Mouse (Mus musculus) CH12.LX (cell line): Measurements from ENCODE around the gene Epha6.

Experiments
- CHD1 ChIP-seq: IDR thresholded peaks from 2 replicates; pipeline ENCODE4 v1.6.1; 2012; ENCODE audit warnings: low read depth, low read length, improper control_type of control experiment, inconsistent platforms
- CTCF ChIP-seq, 2 experiments: IDR thresholded peaks in 1 of 2; conservative IDR thresholded peaks in 1 of 2; 2 replicates each; pipeline ENCODE4 v1.5.1; 2011 to 2012; ENCODE audit warnings: low read depth in 2 of 2, low read length in 2 of 2, improper control_type of control experiment in 1 of 2, inconsistent platforms in 1 of 2, mild to moderate bottlenecking in 1 of 2, moderate library complexity in 1 of 2
- E2F4 ChIP-seq: IDR thresholded peaks from 2 replicates; pipeline ENCODE4 v1.6.1; 2011; ENCODE audit warnings: low read depth, low read length, improper control_type of control experiment; ENCODE audit not compliant: insufficient replicate concordance
- EP300 ChIP-seq: IDR thresholded peaks from 2 replicates; pipeline ENCODE4 v1.6.1; 2011; ENCODE audit warnings: low read length, improper control_type of control experiment
- GABPA ChIP-seq: IDR thresholded peaks from 2 replicates; pipeline ENCODE4 v1.6.1; 2012; ENCODE audit warnings: low read depth, low read length, improper control_type of control experiment, inconsistent platforms; ENCODE audit not compliant: insufficient replicate concordance
- JUN ChIP-seq: IDR thresholded peaks from 2 replicates; pipeline ENCODE4 v1.6.1; 2011; ENCODE audit warnings: low read depth, mild to moderate bottlenecking, low read length, improper control_type of control experiment, moderate library complexity; ENCODE audit not compliant: insufficient read depth
- POLR2A ChIP-seq: IDR thresholded peaks from 2 replicates; pipeline ENCODE4 v1.6.1; 2011; ENCODE audit warnings: low read depth, mild to moderate bottlenecking, improper control_type of control experiment, low read length
- SIN3A ChIP-seq: IDR thresholded peaks from 2 replicates; pipeline ENCODE4 v1.6.1; 2012; ENCODE audit warnings: low read length, improper control_type of control experiment, inconsistent platforms
- UBTF ChIP-seq: IDR thresholded peaks from 2 replicates; pipeline ENCODE4 v1.6.1; 2012; ENCODE audit warnings: low read depth, mild to moderate bottlenecking, inconsistent platforms, low read length, improper control_type of control experiment, moderate library complexity
- ZC3H11A ChIP-seq: IDR thresholded peaks from 2 replicates; pipeline ENCODE4 v1.6.1; 2012; ENCODE audit warnings: low read depth, mild to moderate bottlenecking, inconsistent platforms, low read length, improper control_type of control experiment
- ZNF384 ChIP-seq: IDR thresholded peaks from 2 replicates; pipeline ENCODE4 v1.6.1; 2012; ENCODE audit warnings: low read depth, low read length, improper control_type of control experiment, inconsistent platforms

- TF ChIP-seq ZC3H11A (no peak), CTCF (conservative IDR thresholded peaks at IDR 0.05 in 1 of 2, IDR thresholded peaks at IDR 0.05 in 1 of 2; ENCODE audit: low read depth in 2 of 2, low read length in 2 of 2) (no peak), CHD1 (no peak), GABPA (no peak), POLR2A (no peak), UBTF (no peak), JUN (no peak), ZNF384 (no peak), SIN3A (no peak), EP300 (no peak), E2F4 (no peak)
Observed at GRCm38 (mm10) chr16:60258151-60258635, 347.1 kb downstream of the Epha6 start.
